Mouse (Mus musculus) bone marrow macrophage, adult 2 months (primary cell): ENCODE measurements around the gene Mastl.
A peak's percentile ranks its signal among the peaks of the same experiment; 100 is the strongest.

Source experiments
- CTCF ChIP-seq: IDR thresholded peaks from 2 replicates; pipeline ENCODE4 v1.5.1; 2012; ENCODE audit warnings: low read depth, mild to moderate bottlenecking, low read length, moderate library complexity
- POLR2A ChIP-seq: IDR thresholded peaks from 2 replicates; pipeline ENCODE4 v1.6.1; 2012; ENCODE audit warnings: mild to moderate bottlenecking, low read depth, low read length, borderline replicate concordance

- TF ChIP-seq CTCF, result no peak
- TF ChIP-seq POLR2A, result peak; percentile 53; the same call in 1 of the 2 replicates
These were observed at the start of gene Mastl, which contains the start of gene Yme1l1 for GRCm38 (mm10) chr2:23155777-23156607.
